Mouse (Mus musculus) lung, postnatal 0 days (tissue): ENCODE measurements around the gene Pcgf1. TPM values are rescaled to one million over a fixed set of nuclear protein-coding genes. Genes with fewer than 3 reads are reported as not detected.

ENCODE experiments used
- ATAC-seq: fragments of 200-750 bp; cut with Nextera tagmentation; 2 replicates; pipeline ENCODE4 v1.8.0; 2017; ENCODE audit warnings: moderate library complexity
- DNase-seq: peaks from one replicate; pipeline ENCODE4 v3.0.0-alpha.2; 2016; ENCODE audit warnings: low spot score
- H3K27ac ChIP-seq: fragments of 300-500 bp; sonication (generic); 2 replicates; pipeline ENCODE4 v1.5.1; 2014; ENCODE audit warnings: antibody characterized with exemption, mild to moderate bottlenecking, low read length, mixed read lengths
- H3K27me3 ChIP-seq: fragments of 300-500 bp; sonication (generic); replicated peaks from 2 replicates; pipeline ENCODE4 v1.6.1; 2014; ENCODE audit warnings: low read length, mixed read lengths; ENCODE audit not compliant: insufficient read depth
- H3K36me3 ChIP-seq: fragments of 300-500 bp; sonication (generic); 2 replicates; pipeline ENCODE4 v1.6.1; 2014; ENCODE audit warnings: low read length, mixed read lengths; ENCODE audit not compliant: insufficient read depth
- H3K4me1 ChIP-seq: fragments of 300-500 bp; sonication (generic); 2 replicates; pipeline ENCODE4 v1.6.1; 2014; ENCODE audit warnings: antibody characterized with exemption, low read depth, low read length, mixed read lengths; ENCODE audit not compliant: insufficient read depth
- H3K4me2 ChIP-seq: fragments of 300-500 bp; sonication (generic); replicated peaks from 2 replicates; pipeline ENCODE4 v1.6.1; 2014; ENCODE audit warnings: low read depth, mild to moderate bottlenecking, low read length, moderate library complexity, mixed read lengths
- H3K4me3 ChIP-seq: fragments of 300-500 bp; sonication (generic); 2 replicates; pipeline ENCODE4 v1.5.1; 2014; ENCODE audit warnings: low read depth, low read length
- H3K9ac ChIP-seq: fragments of 300-500 bp; sonication (generic); replicated peaks from 2 replicates; pipeline ENCODE4 v1.6.1; 2014; ENCODE audit warnings: low read depth, mild to moderate bottlenecking
- H3K9me3 ChIP-seq: fragments of 300-500 bp; sonication (generic); 2 replicates; pipeline ENCODE4 v1.6.1; 2016; ENCODE audit warnings: low read length, mixed read lengths
- CTCF ChIP-seq: IDR thresholded peaks from 2 replicates; pipeline ENCODE4 v1.5.1; 2016; ENCODE audit warnings: antibody characterized with exemption, mild to moderate bottlenecking
- EP300 ChIP-seq: IDR thresholded peaks from 2 replicates; pipeline ENCODE4 v1.6.1; 2016; ENCODE audit warnings: antibody characterized with exemption, mild to moderate bottlenecking, control low read depth
- WGBS: fragments of 180-500 bp; shearing (Covaris S2); extraction: QIAGEN DNeasy Blood & Tissue Kit; methylation state at CpG from one replicate; pipeline ENCODE4 v1.1.7; 2014; 5-methylcytosine and 5-hydroxymethylcytosine counted together
- polyA plus RNA-seq: library from polyadenylated mRNA; unstranded; fragments of >200 nt; fragmentation: Nextera tagmentation; extraction: Ambion mirVana; gene quantifications from 2 replicates; pipeline ENCODE4 v1.2.1, GENCODE M21; 2015

Gene Pcgf1
- polyA plus RNA-seq, 1 experiment from 2014 or later = 24.3 TPM

GRCm38 (mm10) chr6:83080210-83080609 is 2.5 kb downstream of the Pcgf1 start:
- no peak for DNase-seq
- WGBS = 81% methylated on average over 5 of the region's 5 CpGs
- TF ChIP-seq EP300 = no peak
- no peak for TF ChIP-seq CTCF

DNA sequence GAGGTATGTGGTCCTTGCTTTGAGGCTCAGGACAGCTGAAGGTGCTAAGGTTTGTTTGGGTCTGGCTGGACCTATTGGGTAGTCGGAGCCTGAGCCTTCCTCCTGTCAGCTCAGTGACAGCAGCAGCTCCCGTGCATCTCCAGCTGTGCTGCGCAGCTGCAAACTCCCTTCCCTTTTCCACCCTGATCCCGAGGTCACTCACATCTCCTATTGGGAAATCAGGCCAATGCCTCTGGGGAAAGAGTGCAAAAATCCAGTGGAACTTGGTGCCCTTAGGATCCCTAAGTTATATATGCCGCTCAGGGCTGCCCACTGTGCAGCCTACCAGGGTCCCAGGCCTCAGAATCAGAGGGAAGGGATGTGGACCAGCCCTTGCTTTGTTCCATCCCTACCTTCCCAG is 5.8 kb downstream of the Pcgf1 start:
- Histone ChIP-seq H3K4me1 (peaks cover 5% of the 10 kb centered on the region), H3K36me3 (no peaks in the 10 kb centered on the region), H3K27me3 (peaks cover 27% of the 10 kb centered on the region; the same call in 1 of the 2 replicates), H3K4me3 (no peak overlapping the region), H3K4me2 (no peak overlapping the region), H3K9ac (no peak overlapping the region), H3K27ac (no peak overlapping the region), H3K9me3 (no peaks in the 10 kb centered on the region)
- ATAC-seq = no peak
- TF ChIP-seq CTCF (no peak), EP300 (no peak)
- DNase-seq = no peak
- WGBS = 25% methylated on average over 5 of the region's 5 CpGs

More at GRCm38 (mm10) chr6:83080210-83080609, 2.5 kb downstream of the Pcgf1 start:
- Histone ChIP-seq H3K9ac (no peak overlapping the region), H3K4me2 (no peak overlapping the region), H3K4me1 (no peaks in the 10 kb centered on the region), H3K27ac (no peak overlapping the region), H3K36me3 (no peaks in the 10 kb centered on the region), H3K9me3 (no peaks in the 10 kb centered on the region), H3K4me3 (no peak overlapping the region), H3K27me3 (peaks cover 9% of the 10 kb centered on the region; the same call in 1 of the 2 replicates)
- ATAC-seq = no peak

GRCm38 (mm10) chr6:83084477-83084876 is 6.8 kb downstream of the Pcgf1 start:
- no peak overlapping the region for H3K9ac ChIP-seq
- peaks cover 5% of the 10 kb centered on the region for H3K4me1 ChIP-seq

GRCm38 (mm10) chr6:83086121-83087035 is 8.7 kb downstream of the Pcgf1 start, which contains the start of gene Lbx2:
TSS of gene Lbx2 (plus strand) at chr6:83086367.
- Histone ChIP-seq H3K36me3 (no peaks in the 10 kb centered on the region), H3K27me3 (peaks cover 28% of the 10 kb centered on the region; the same call in 1 of the 2 replicates), H3K9me3 (no peaks in the 10 kb centered on the region), H3K9ac (no peak within 1 kb of the TSS), H3K4me1 (peaks cover 5% of the 10 kb centered on the region), H3K4me3 (peak within 1 kb of the TSS; percentile 16; the same call in 1 of the 2 replicates), H3K27ac (no peak within 1 kb of the TSS), H3K4me2 (peak within 1 kb of the TSS; percentile 50)
- WGBS = 3% methylated on average over 35 of the region's 42 CpGs
- no peak for TF ChIP-seq EP300
- TF ChIP-seq CTCF = no peak
- DNase-seq (no peak), ATAC-seq (no peak)

More at GRCm38 (mm10) chr6:83084477-83084876, 6.8 kb downstream of the Pcgf1 start:
- H3K36me3 ChIP-seq = no peaks in the 10 kb centered on the region
- no peak for TF ChIP-seq CTCF
- no peak for TF ChIP-seq EP300
- no peak for DNase-seq
- no peak overlapping the region for H3K4me3 ChIP-seq
- no peak overlapping the region for H3K4me2 ChIP-seq
- H3K9me3 ChIP-seq = no peaks in the 10 kb centered on the region
- no peak for ATAC-seq
- WGBS = 10% methylated on average over 6 of the region's 6 CpGs
- H3K27ac ChIP-seq = no peak overlapping the region
- H3K27me3 ChIP-seq = peaks cover 28% of the 10 kb centered on the region; the same call in 1 of the 2 replicates

- peaks cover 28% of the 10 kb centered on the region; the same call in 1 of the 2 replicates for H3K27me3 ChIP-seq
Measured at GRCm38 (mm10) chr6:83087205-83087925, 9.7 kb downstream of the Pcgf1 start.

GRCm38 (mm10) chr6:83087926-83088260 is 10.2 kb downstream of the Pcgf1 start:
- Histone ChIP-seq H3K4me1 (peaks cover 5% of the 10 kb centered on the region), H3K9ac (no peak overlapping the region), H3K27me3 (peaks cover 28% of the 10 kb centered on the region; the same call in 1 of the 2 replicates), H3K36me3 (no peaks in the 10 kb centered on the region), H3K27ac (no peak overlapping the region), H3K9me3 (no peaks in the 10 kb centered on the region), H3K4me3 (peak overlapping the region; percentile 16), H3K4me2 (peak overlapping the region; percentile 50)
- ATAC-seq (no peak), DNase-seq (no peak)
- TF ChIP-seq EP300 = no peak
- TF ChIP-seq CTCF = no peak
- 16% methylated on average over 9 of the region's 9 CpGs for WGBS

More at GRCm38 (mm10) chr6:83087205-83087925, 9.7 kb downstream of the Pcgf1 start:
- H3K9ac ChIP-seq = no peak overlapping the region
- H3K4me3 ChIP-seq = peak overlapping the region; percentile 16
- no peak for TF ChIP-seq CTCF
- no peak for TF ChIP-seq EP300
- 2% methylated on average over 47 of the region's 47 CpGs for WGBS
- H3K27ac ChIP-seq = no peak overlapping the region
- H3K4me1 ChIP-seq = peaks cover 5% of the 10 kb centered on the region
- no peaks in the 10 kb centered on the region for H3K36me3 ChIP-seq
- no peaks in the 10 kb centered on the region for H3K9me3 ChIP-seq
- no peak; the same call in 1 of the 2 replicates for ATAC-seq
- H3K4me2 ChIP-seq = peak overlapping the region; percentile 50
- DNase-seq = no peak
